Mouse (Mus musculus) heart, adult 18-20 months (tissue): ENCODE data around the gene Gm21822. TPM values are rescaled to one million over a fixed set of nuclear protein-coding genes. Genes with fewer than 3 reads are reported as not detected.
"Not testable (repeated sequence)": the region's sequence is repeated elsewhere in the genome, so short reads cannot be mapped to it uniquely, and the experiment has no call there.

Experiments used
- DNase-seq, 2 experiments: peaks; one replicate each; pipeline ENCODE4 v3.0.0; 2021 to 2022; ENCODE audit warnings: mixed read lengths in 1 of 2
- long read RNA-seq, 2 experiments: library from polyadenylated mRNA; stranded (forward); transcript quantifications; one replicate each; pipeline ENCODE4 v2.0.0; 2021
- total RNA-seq, 2 experiments: library from RNA; stranded (reverse); gene quantifications; 2 replicates each; pipeline ENCODE4 v1.2.3; 2021

The Gm21822 gene
- not detected for total RNA-seq
- long read RNA-seq, experiment 1: 0 reads
- long read RNA-seq, experiment 2: 0 reads

DNA sequence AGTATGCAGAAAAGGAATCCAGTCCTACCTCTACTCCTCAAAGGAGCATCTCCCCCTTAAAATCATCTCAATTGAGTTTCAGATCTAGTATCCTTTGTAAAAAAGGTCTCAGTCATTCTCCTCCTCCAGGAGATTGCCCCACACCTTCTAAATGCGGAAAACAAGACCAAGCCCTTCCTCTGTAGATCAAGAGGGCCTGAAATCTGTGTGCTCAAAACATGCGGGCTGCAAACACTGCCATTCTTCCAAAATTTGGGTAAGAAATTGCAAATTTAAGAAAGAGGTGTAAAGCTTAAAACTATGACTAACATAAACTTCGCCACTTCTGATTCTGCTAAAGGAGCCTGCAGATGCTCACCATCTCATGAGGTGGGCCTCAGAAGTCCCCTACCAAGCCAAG, at the start of gene Gm21822:
Gm21822 (plus strand) TSS at position 301 of the 400 bp plus-strand sequence.
- not testable (repeated sequence) for DNase-seq
